Mouse (Mus musculus) liver, postnatal 0 days (tissue): Measurements from ENCODE around the gene Efcab10. TPM values are rescaled to one million over a fixed set of nuclear protein-coding genes. Genes with fewer than 3 reads are reported as not detected.
A peak's percentile ranks its signal among the peaks of the same experiment; 100 is the strongest.

Experiments
- ATAC-seq: fragments of 200-750 bp; cut with Nextera tagmentation; 2 replicates; pipeline ENCODE4 v1.8.0; 2017; ENCODE audit warnings: mild to moderate bottlenecking, moderate library complexity
- DNase-seq: peaks from one replicate; pipeline ENCODE4 v3.0.0-alpha.2; 2016
- H3K27ac ChIP-seq: fragments of 300-500 bp; sonication (generic); 2 replicates; pipeline ENCODE4 v1.5.1; 2014; ENCODE audit warnings: antibody characterized with exemption, moderate library complexity, mild to moderate bottlenecking, low read depth
- H3K27me3 ChIP-seq: fragments of 300-500 bp; sonication (generic); 2 replicates; pipeline ENCODE4 v1.6.1; 2014; ENCODE audit warnings: low read length, control low read depth, mixed read lengths; ENCODE audit not compliant: insufficient read depth
- H3K36me3 ChIP-seq: fragments of 300-500 bp; sonication (generic); replicated peaks from 2 replicates; pipeline ENCODE4 v1.6.1; 2014; ENCODE audit warnings: mild to moderate bottlenecking, control low read depth, low read length, moderate library complexity, mixed read lengths; ENCODE audit not compliant: insufficient read depth
- H3K4me1 ChIP-seq: fragments of 300-500 bp; sonication (generic); 2 replicates; pipeline ENCODE4 v1.6.1; 2014; ENCODE audit warnings: antibody characterized with exemption, mild to moderate bottlenecking, control low read depth; ENCODE audit not compliant: insufficient read depth
- H3K4me2 ChIP-seq: fragments of 300-500 bp; sonication (generic); 2 replicates; pipeline ENCODE4 v1.6.1; 2014; ENCODE audit warnings: low read depth, mild to moderate bottlenecking, low read length, moderate library complexity, mixed read lengths
- H3K4me3 ChIP-seq: fragments of 300-500 bp; sonication (generic); 2 replicates; pipeline ENCODE4 v1.5.1; 2014; ENCODE audit warnings: low read depth, low read length
- H3K9ac ChIP-seq: fragments of 300-500 bp; sonication (generic); replicated peaks from 2 replicates; pipeline ENCODE4 v1.6.1; 2014; ENCODE audit warnings: mild to moderate bottlenecking, moderate library complexity
- H3K9me3 ChIP-seq: fragments of 300-500 bp; sonication (generic); 2 replicates; pipeline ENCODE4 v1.6.1; 2016; ENCODE audit warnings: mild to moderate bottlenecking, control low read depth, low read length, mixed read lengths
- CTCF ChIP-seq: sonication (generic); IDR thresholded peaks from 2 replicates; pipeline ENCODE4 v1.5.1; 2016; ENCODE audit warnings: antibody characterized with exemption, low read depth
- EP300 ChIP-seq: IDR thresholded peaks from 2 replicates; pipeline ENCODE4 v1.6.1; 2016; ENCODE audit warnings: antibody characterized with exemption, low read depth, mild to moderate bottlenecking
- WGBS: fragments of 180-500 bp; shearing (Covaris S2); extraction: QIAGEN DNeasy Blood & Tissue Kit; methylation state at CpG from one replicate; pipeline ENCODE4 v1.1.7; 2014; ENCODE audit not compliant: insufficient replicate concordance; 5-methylcytosine and 5-hydroxymethylcytosine counted together
- polyA plus RNA-seq: library from polyadenylated mRNA; unstranded; fragments of >200 nt; fragmentation: Nextera tagmentation; extraction: Ambion mirVana; gene quantifications from 2 replicates; pipeline ENCODE4 v1.2.1, GENCODE M21; 2015

Gene Efcab10
- polyA plus RNA-seq, 1 experiment from 2014 or later, result not detected

GRCm38 (mm10) chr12:33434758-33435157, 40.1 kb downstream of the Efcab10 start:
- no peak for ATAC-seq
- 88% methylated on average over 4 of the region's 4 CpGs for WGBS
- H3K27me3 ChIP-seq, result no peaks in the 10 kb centered on the region

More at GRCm38 (mm10) chr12:33434758-33435157, 40.1 kb downstream of the Efcab10 start:
- Histone ChIP-seq H3K4me1 (peaks cover 5% of the 10 kb centered on the region), H3K4me3 (no peak overlapping the region), H3K9me3 (no peaks in the 10 kb centered on the region), H3K9ac (no peak overlapping the region), H3K36me3 (peaks cover 6% of the 10 kb centered on the region), H3K4me2 (no peak overlapping the region), H3K27ac (no peak overlapping the region)
- no peak for DNase-seq
- no peak for TF ChIP-seq EP300
- peak; percentile 50 for TF ChIP-seq CTCF

Other genes with a start within 250 kb of the Efcab10 start
- gene Atxn7l1, start 247.2 kb upstream of the Efcab10 start, polyA plus RNA-seq, result 7.2 and 8.5 TPM in 2 replicates
- 48.2 and 51.8 TPM in 2 replicates for gene Twistnb, start 34.8 kb downstream of the Efcab10 start, polyA plus RNA-seq